Mouse (Mus musculus) forebrain, embryonic 11.5 days (tissue): ENCODE measurements around the gene Astn2. TPM values are rescaled to one million over a fixed set of nuclear protein-coding genes. Genes with fewer than 3 reads are reported as not detected.

ENCODE experiments used
- ATAC-seq: fragments of 200-750 bp; cut with Nextera tagmentation; replicated peaks from 2 replicates; pipeline ENCODE4 v1.8.0; 2017; ENCODE audit warnings: moderate TSS enrichment; ENCODE audit not compliant: low FRiP score
- DNase-seq: peaks from one replicate; pipeline ENCODE4 v3.0.0-alpha.2; 2017; ENCODE audit warnings: low spot score
- H3K27ac ChIP-seq: fragments of 300-500 bp; sonication (generic); 2 replicates; pipeline ENCODE4 v1.5.1; 2014; ENCODE audit warnings: low read depth, low read length
- H3K27me3 ChIP-seq: fragments of 300-500 bp; sonication (generic); 2 replicates; pipeline ENCODE4 v1.6.1; 2014; ENCODE audit warnings: mild to moderate bottlenecking, low read length, mixed read lengths; ENCODE audit not compliant: control insufficient read depth, insufficient read depth
- H3K36me3 ChIP-seq: fragments of 300-500 bp; sonication (generic); 2 replicates; pipeline ENCODE4 v1.6.1; 2014; ENCODE audit warnings: mild to moderate bottlenecking, low read length, moderate library complexity, mixed read lengths; ENCODE audit not compliant: control insufficient read depth, insufficient read depth
- H3K4me1 ChIP-seq: fragments of 300-500 bp; sonication (generic); replicated peaks from 2 replicates; pipeline ENCODE4 v1.6.1; 2014; ENCODE audit warnings: low read length, mixed read lengths; ENCODE audit not compliant: control insufficient read depth, insufficient read depth
- H3K4me2 ChIP-seq: fragments of 300-500 bp; sonication (generic); 2 replicates; pipeline ENCODE4 v1.6.1; 2014; ENCODE audit warnings: low read depth, mild to moderate bottlenecking, low read length, moderate library complexity, mixed read lengths; ENCODE audit not compliant: severe bottlenecking
- H3K4me3 ChIP-seq: fragments of 300-500 bp; sonication (generic); 2 replicates; pipeline ENCODE4 v1.5.1; 2014; ENCODE audit warnings: low read depth, low read length
- H3K9ac ChIP-seq: fragments of 300-500 bp; sonication (generic); 2 replicates; pipeline ENCODE4 v1.6.1; 2014; ENCODE audit warnings: low read length
- H3K9me3 ChIP-seq: fragments of 300-500 bp; sonication (generic); 2 replicates; pipeline ENCODE4 v1.6.1; 2016; ENCODE audit warnings: low read length, mixed read lengths; ENCODE audit not compliant: control insufficient read depth
- WGBS: fragments of 180-500 bp; shearing (Covaris S2); extraction: QIAGEN DNeasy Blood & Tissue Kit; methylation state at CpG from one replicate; pipeline ENCODE4 v1.1.7; 2014; 5-methylcytosine and 5-hydroxymethylcytosine counted together
- polyA plus RNA-seq: library from polyadenylated mRNA; unstranded; fragments of >200 nt; fragmentation: Nextera tagmentation; extraction: Ambion mirVana; gene quantifications from 2 replicates; pipeline ENCODE4 v1.2.1, GENCODE M21; 2014

Gene Astn2
- polyA plus RNA-seq, 1 experiment from 2014 or later, result 0.94 TPM

DNA sequence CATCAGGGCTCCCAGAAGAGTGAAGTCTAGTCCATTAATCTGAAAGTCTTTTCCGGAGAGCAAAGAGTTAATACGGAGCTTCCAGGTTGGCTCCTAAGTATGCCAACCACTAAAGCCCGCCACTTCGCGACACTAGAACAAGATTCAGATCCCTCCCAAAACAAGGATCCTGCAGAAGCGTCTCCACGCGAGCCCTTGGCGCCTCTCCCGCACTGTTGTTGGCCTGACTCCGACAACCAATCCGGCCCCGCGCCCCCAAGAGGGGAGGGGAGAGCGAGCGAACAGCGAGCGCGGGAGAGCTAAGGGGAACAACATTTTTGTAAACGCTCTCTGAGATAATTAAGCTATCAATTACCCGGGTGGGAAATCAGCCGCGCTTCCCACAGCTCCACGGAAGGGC, 1.8 kb downstream of the Astn2 start:
- Histone ChIP-seq H3K9me3 (no peaks in the 10 kb centered on the region), H3K4me2 (peak overlapping the region; percentile 93), H3K4me3 (peak overlapping the region; percentile 76), H3K36me3 (no peaks in the 10 kb centered on the region), H3K27ac (no peak overlapping the region), H3K4me1 (0 out of 2 replicates have a peak, but pooled peaks cover 3% of the 10 kb centered on the region), H3K9ac (peak overlapping the region; percentile 87), H3K27me3 (peaks cover 11% of the 10 kb centered on the region)
- DNase-seq, result peak; percentile 76
- under 1% methylated on average over 24 of the region's 24 CpGs for WGBS
- ATAC-seq, result peak; percentile 27; the same call in 1 of the 2 replicates

GRCm38 (mm10) chr4:66401186-66401681, 3.2 kb downstream of the Astn2 start:
- Histone ChIP-seq H3K4me2 (peak overlapping the region; percentile 15; the same call in 1 of the 2 replicates), H3K27ac (no peak overlapping the region), H3K4me3 (no peak overlapping the region), H3K4me1 (0 out of 2 replicates have a peak, but pooled peaks cover 3% of the 10 kb centered on the region), H3K27me3 (peaks cover 11% of the 10 kb centered on the region), H3K9ac (no peak overlapping the region), H3K36me3 (no peaks in the 10 kb centered on the region), H3K9me3 (no peaks in the 10 kb centered on the region)
- peak; percentile 53 for DNase-seq
- WGBS, result 20% methylated on average over 8 of the region's 8 CpGs
- ATAC-seq, result no peak

- Histone ChIP-seq H3K9ac (no peak overlapping the region), H3K4me3 (no peak overlapping the region), H3K4me2 (no peak overlapping the region), H3K27me3 (peaks cover 9% of the 10 kb centered on the region), H3K9me3 (no peaks in the 10 kb centered on the region), H3K36me3 (no peaks in the 10 kb centered on the region), H3K4me1 (0 out of 2 replicates have a peak, but pooled peaks cover 3% of the 10 kb centered on the region), H3K27ac (no peak overlapping the region)
- 67% methylated on average over 4 of the region's 4 CpGs for WGBS
- DNase-seq (peak; percentile 57), ATAC-seq (no peak)
These were observed 5.3 kb downstream of the Astn2 start for GRCm38 (mm10) chr4:66399066-66399465.

DNA sequence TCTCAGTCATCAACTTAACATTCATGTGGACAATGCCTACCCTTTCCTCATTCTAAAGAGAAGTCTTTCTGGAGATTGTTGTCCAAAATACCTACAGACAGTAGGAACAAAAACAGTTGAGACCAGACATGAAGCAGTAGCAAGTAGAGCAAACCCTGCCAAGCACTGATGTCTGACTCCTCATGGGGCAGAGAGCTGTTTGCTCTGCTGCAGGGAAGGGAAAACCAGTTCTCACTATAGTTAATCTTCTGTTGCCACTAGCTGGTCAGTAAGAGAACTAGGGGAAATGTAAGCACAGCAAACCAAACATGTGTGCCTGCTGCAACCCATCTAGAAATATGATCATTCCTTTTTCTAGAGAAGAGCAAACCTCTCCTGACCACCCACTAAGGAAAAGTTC, 7.2 kb downstream of the Astn2 start:
- Histone ChIP-seq H3K9me3 (no peaks in the 10 kb centered on the region), H3K4me1 (0 out of 2 replicates have a peak, but pooled peaks cover 3% of the 10 kb centered on the region), H3K4me2 (no peak overlapping the region), H3K4me3 (no peak overlapping the region), H3K27me3 (peaks cover 7% of the 10 kb centered on the region), H3K27ac (no peak overlapping the region), H3K9ac (no peak overlapping the region), H3K36me3 (no peaks in the 10 kb centered on the region)
- no peak for DNase-seq
- ATAC-seq, result no peak

GRCm38 (mm10) chr4:66393294-66393693, 11.1 kb downstream of the Astn2 start:
- Histone ChIP-seq H3K9me3 (no peaks in the 10 kb centered on the region), H3K4me2 (no peak overlapping the region), H3K4me1 (no peaks in the 10 kb centered on the region), H3K27me3 (no peaks in the 10 kb centered on the region), H3K36me3 (no peaks in the 10 kb centered on the region), H3K9ac (no peak overlapping the region), H3K27ac (no peak overlapping the region), H3K4me3 (no peak overlapping the region)
- WGBS, result 83% methylated on average over 4 of the region's 4 CpGs
- DNase-seq, result no peak
- no peak for ATAC-seq

DNA sequence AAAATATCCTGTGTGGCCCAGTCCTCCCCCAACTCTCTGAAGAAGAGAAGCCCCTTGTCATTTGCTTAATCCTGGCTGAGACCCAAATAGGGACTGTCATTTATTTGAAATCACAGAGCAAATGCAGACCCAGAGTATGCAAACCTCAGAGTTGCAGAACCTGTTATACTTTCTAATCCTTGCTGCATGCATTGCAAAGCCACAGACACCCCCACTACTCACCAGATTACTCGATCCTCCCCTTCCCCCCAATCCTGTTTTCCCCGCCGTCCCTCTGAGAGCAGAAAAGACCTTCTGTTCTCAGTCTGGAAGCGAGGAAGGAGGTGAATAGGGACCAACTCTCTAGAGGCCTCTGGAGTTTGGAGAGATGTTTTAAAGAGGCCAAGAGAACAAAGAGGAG, 13.9 kb downstream of the Astn2 start:
- no peak for DNase-seq
- H3K4me1 ChIP-seq, result no peaks in the 10 kb centered on the region
- no peaks in the 10 kb centered on the region for H3K27me3 ChIP-seq
- 6% methylated on average over 4 of the region's 4 CpGs for WGBS
- H3K4me3 ChIP-seq, result no peak overlapping the region
- no peaks in the 10 kb centered on the region for H3K9me3 ChIP-seq
- H3K4me2 ChIP-seq, result no peak overlapping the region
- ATAC-seq, result no peak
- no peak overlapping the region for H3K27ac ChIP-seq
- no peak overlapping the region for H3K9ac ChIP-seq
- H3K36me3 ChIP-seq, result no peaks in the 10 kb centered on the region

DNA sequence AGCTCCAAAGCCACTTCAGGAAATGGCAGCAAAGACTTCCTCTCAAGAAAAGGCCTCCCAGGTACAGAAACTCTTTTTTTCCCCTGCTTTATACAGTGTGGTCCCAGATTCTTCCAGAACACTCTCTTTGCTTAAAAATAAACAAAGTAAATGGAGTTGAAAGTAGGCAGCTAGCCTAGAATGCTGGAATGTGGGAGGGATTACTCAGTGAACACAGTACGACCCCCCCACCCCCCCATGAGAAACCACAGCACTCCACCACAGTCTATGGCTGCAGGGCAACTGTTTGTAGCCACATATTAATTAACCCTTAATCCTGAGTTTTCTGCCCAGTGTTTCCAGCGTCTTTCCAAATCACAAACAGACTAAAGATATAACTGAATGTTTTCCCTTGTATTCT, 25.8 kb downstream of the Astn2 start:
- no peak for ATAC-seq
- no peaks in the 10 kb centered on the region for H3K36me3 ChIP-seq
- H3K9me3 ChIP-seq, result no peaks in the 10 kb centered on the region
- DNase-seq, result no peak
- H3K4me3 ChIP-seq, result no peak overlapping the region
- H3K4me1 ChIP-seq, result peaks cover 4% of the 10 kb centered on the region
- WGBS, result 17% methylated on average over 2 of the region's 2 CpGs
- H3K27me3 ChIP-seq, result no peaks in the 10 kb centered on the region
- no peak overlapping the region for H3K9ac ChIP-seq
- H3K4me2 ChIP-seq, result no peak overlapping the region
- no peak overlapping the region for H3K27ac ChIP-seq

GRCm38 (mm10) chr4:66370557-66371071, 33.8 kb downstream of the Astn2 start:
- DNase-seq (no peak), ATAC-seq (no peak)
- no peak overlapping the region for H3K9ac ChIP-seq
- H3K36me3 ChIP-seq, result no peaks in the 10 kb centered on the region
- H3K27ac ChIP-seq, result no peak overlapping the region
- H3K4me3 ChIP-seq, result no peak overlapping the region
- no peaks in the 10 kb centered on the region for H3K4me1 ChIP-seq
- H3K4me2 ChIP-seq, result no peak overlapping the region
- H3K9me3 ChIP-seq, result no peaks in the 10 kb centered on the region
- no peaks in the 10 kb centered on the region for H3K27me3 ChIP-seq
- 64% methylated on average over 3 of the region's 3 CpGs for WGBS

DNA sequence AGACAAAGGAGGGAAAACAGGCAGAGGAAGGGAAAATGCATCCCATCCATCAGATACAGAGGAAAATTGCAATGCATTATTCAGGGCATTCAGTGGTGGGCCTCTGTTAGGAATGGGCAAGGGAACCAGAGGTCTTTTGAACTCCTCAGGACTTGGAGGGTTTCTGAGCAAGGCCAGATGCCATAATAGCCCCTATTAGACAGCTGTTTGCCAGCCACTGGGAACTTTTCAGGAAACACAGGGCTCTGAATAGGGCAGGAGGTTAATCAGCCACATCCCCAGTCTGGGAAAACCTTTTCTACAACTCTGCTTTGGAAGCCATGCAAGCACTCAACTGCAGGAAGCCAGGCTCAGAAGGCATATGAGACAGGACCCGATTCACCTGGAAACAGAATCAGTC, 38.9 kb downstream of the Astn2 start:
- H3K4me2 ChIP-seq, result no peak overlapping the region
- H3K36me3 ChIP-seq, result no peaks in the 10 kb centered on the region
- no peak for ATAC-seq
- WGBS, result 58% methylated on average over 1 of the region's 1 CpGs
- H3K4me3 ChIP-seq, result no peak overlapping the region
- DNase-seq, result no peak
- H3K9ac ChIP-seq, result no peak overlapping the region
- no peaks in the 10 kb centered on the region for H3K9me3 ChIP-seq
- H3K27me3 ChIP-seq, result no peaks in the 10 kb centered on the region
- no peaks in the 10 kb centered on the region for H3K4me1 ChIP-seq
- H3K27ac ChIP-seq, result no peak overlapping the region
